Mouse (Mus musculus): Measurements from ENCODE around the gene Nr2e1.

Gene Nr2e1

DNA sequence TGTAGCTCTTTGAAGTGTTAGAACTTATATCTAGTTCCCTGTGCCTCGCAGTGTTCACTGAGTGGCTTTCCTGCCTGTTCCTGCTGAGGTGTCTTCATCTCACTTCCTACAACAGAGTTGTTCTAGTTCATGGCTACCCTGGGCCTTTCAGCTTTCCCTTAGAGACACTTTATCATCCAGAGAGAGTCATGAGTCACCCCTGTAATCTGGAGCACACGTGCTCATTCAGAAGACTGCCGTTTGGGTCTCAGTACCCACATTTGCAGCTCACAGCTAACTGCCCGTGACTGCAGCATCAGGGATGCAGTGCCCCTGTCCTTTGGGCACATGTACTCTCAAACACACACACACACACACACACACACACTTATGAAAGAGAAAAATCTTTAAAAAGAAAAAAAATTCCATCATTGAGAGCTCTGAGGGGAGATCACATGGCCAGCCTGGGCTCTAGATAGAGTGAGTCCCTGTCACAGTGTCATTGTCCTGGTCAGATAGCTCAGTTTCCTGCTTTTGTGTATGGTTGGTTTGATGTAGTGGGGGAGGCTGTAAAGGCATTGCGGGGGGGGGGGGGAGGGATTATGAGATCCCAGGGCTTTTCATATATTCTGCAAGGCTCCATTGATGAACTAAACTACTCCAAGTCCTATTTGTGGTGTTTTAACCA lies 62.0 kb downstream of the Nr2e1 start:
- ChIA-PET POLR2A (interaction anchor here in 3 of 4 experiments (0.6 to 5.9 kb wide), 15 partner anchors 7 to 954 kb away, joined by 3 to 51 read pairs (median 5); partner anchors contain the start of gene Snx3 (in 2 of the 3)), CTCF (interaction anchor here in 1 of 4 experiments (0.7 kb wide), 1 partner anchor 101 kb away, joined by 3 read pairs; no protein-coding TSS in a partner anchor)

GRCm38 (mm10) chr10:42518363-42518762 lies 65.1 kb downstream of the Nr2e1 start:
- ChIA-PET POLR2A (interaction anchor here in 2 of 4 experiments (0.6 to 9.5 kb wide), 12 partner anchors 9 to 436 kb away, joined by 3 to 79 read pairs (median 4); partner anchors contain the start of gene Snx3 (in 2 of the 2)), CTCF (no interaction called here)

- ChIA-PET POLR2A (interaction anchor here in 2 of 4 experiments (1.3 to 9.5 kb wide), 5 partner anchors 8 to 49 kb away, joined by 3 to 79 read pairs (median 18); partner anchors contain the start of gene Snx3 (in 2 of the 2)), CTCF (interaction anchor here in 2 of 4 experiments (0.7 to 0.9 kb wide), 2 partner anchors 14 to 60 kb away, joined by 3 read pairs; no protein-coding TSS in a partner anchor)
Measured at GRCm38 (mm10) chr10:42514125-42514524, 69.3 kb downstream of the Nr2e1 start.

All from embryonic stem cell, embryonic (primary cell).